Mouse (Mus musculus) MEL (cell line): ENCODE measurements around the gene Phgr1. TPM values are rescaled to one million over a fixed set of nuclear protein-coding genes. Genes with fewer than 3 reads are reported as not detected.

Source experiments
- DNase-seq: peaks from one replicate; pipeline ENCODE4 v3.0.0; 2011; ENCODE audit warnings: low read depth, low spot score
- H3K27ac ChIP-seq: 2 replicates; pipeline ENCODE4 v1.5.1; 2012; ENCODE audit warnings: low read depth, mild to moderate bottlenecking, control low read depth, low read length, moderate library complexity; ENCODE audit not compliant: control insufficient read depth
- H3K27me3 ChIP-seq, 2 experiments: fragments of 150-350 bp in 1 of 2; sonication (generic) in 1 of 2; 2 replicates each; pipeline ENCODE4 v1.6.1; 2012; ENCODE audit warnings: low read length in 2 of 2, mild to moderate bottlenecking in 2 of 2, improper control_type of control experiment in 1 of 2, moderate library complexity in 1 of 2; ENCODE audit not compliant: insufficient read depth in 2 of 2, control insufficient read depth in 1 of 2
- H3K36me3 ChIP-seq, 2 experiments: 2 replicates each; pipeline ENCODE4 v1.6.1; 2012 to 2014; ENCODE audit warnings: low read length in 2 of 2, improper control_type of control experiment in 1 of 2, inconsistent platforms in 1 of 2, mild to moderate bottlenecking in 1 of 2; ENCODE audit not compliant: insufficient read depth in 2 of 2, control insufficient read depth in 1 of 2
- H3K4me1 ChIP-seq, 2 experiments: fragments of 150-350 bp in 1 of 2; sonication (generic) in 1 of 2; 2 replicates each; pipeline ENCODE4 v1.6.1; 2012; ENCODE audit warnings: low read length in 2 of 2, improper control_type of control experiment in 1 of 2, mild to moderate bottlenecking in 1 of 2; ENCODE audit not compliant: insufficient read depth in 2 of 2, control insufficient read depth in 1 of 2
- H3K4me3 ChIP-seq, 2 experiments: fragments of 150-350 bp in 1 of 2; sonication (generic) in 1 of 2; 2 replicates each; pipeline ENCODE4 v1.5.1; 2012; ENCODE audit warnings: low read depth in 2 of 2, low read length in 2 of 2, mild to moderate bottlenecking in 2 of 2, moderate library complexity in 2 of 2, control low read depth in 1 of 2, improper control_type of control experiment in 1 of 2; ENCODE audit not compliant: control insufficient read depth in 1 of 2, insufficient read depth in 1 of 2
- H3K79me2 ChIP-seq: 2 replicates; pipeline ENCODE4 v1.6.1; 2012; ENCODE audit warnings: mild to moderate bottlenecking, low read length, moderate library complexity; ENCODE audit not compliant: control insufficient read depth, poor library complexity, insufficient read depth
- H3K9ac ChIP-seq: 2 replicates; pipeline ENCODE4 v1.6.1; 2012; ENCODE audit warnings: low read depth, mild to moderate bottlenecking, control low read depth, low read length, moderate library complexity; ENCODE audit not compliant: control insufficient read depth, poor library complexity, severe bottlenecking
- H3K9me3 ChIP-seq: fragments of 150-350 bp; sonication (generic); replicated peaks from 2 replicates; pipeline ENCODE4 v1.6.1; 2012; ENCODE audit warnings: mild to moderate bottlenecking, low read length, improper control_type of control experiment, moderate library complexity; ENCODE audit not compliant: insufficient read depth
- CHD1 ChIP-seq: IDR thresholded peaks from 2 replicates; pipeline ENCODE4 v1.6.1; 2012; ENCODE audit warnings: low read depth, mild to moderate bottlenecking, inconsistent platforms, low read length, improper control_type of control experiment
- CHD2 ChIP-seq: IDR thresholded peaks from 2 replicates; pipeline ENCODE4 v1.6.1; 2011; ENCODE audit warnings: low read length, improper control_type of control experiment
- CTCF ChIP-seq, 3 experiments: IDR thresholded peaks in 2 of 3; conservative IDR thresholded peaks in 1 of 3; 2 replicates each; pipeline ENCODE4 v1.5.1; 2011 to 2012; ENCODE audit warnings: low read length in 3 of 3, low read depth in 2 of 3, mild to moderate bottlenecking in 2 of 3, improper control_type of control experiment in 1 of 3, inconsistent platforms in 1 of 3, mixed read lengths in 1 of 3, moderate library complexity in 1 of 3; ENCODE audit not compliant: control insufficient read depth in 1 of 3, insufficient read depth in 1 of 3, poor library complexity in 1 of 3, severe bottlenecking in 1 of 3
- E2F4 ChIP-seq: IDR thresholded peaks from 2 replicates; pipeline ENCODE4 v1.6.1; 2011; ENCODE audit warnings: low read depth, low read length, improper control_type of control experiment, borderline replicate concordance
- EP300 ChIP-seq, 2 experiments: IDR thresholded peaks; 2 replicates each; pipeline ENCODE4 v1.6.1; 2011; ENCODE audit warnings: improper control_type of control experiment in 2 of 2, low read length in 2 of 2, low read depth in 1 of 2, mild to moderate bottlenecking in 1 of 2
- GABPA ChIP-seq: IDR thresholded peaks from 2 replicates; pipeline ENCODE4 v1.6.1; 2012; ENCODE audit warnings: low read depth, mild to moderate bottlenecking, inconsistent platforms, low read length, improper control_type of control experiment, moderate library complexity
- GATA1 ChIP-seq: IDR thresholded peaks from 2 replicates; pipeline ENCODE4 v1.6.1; 2011; ENCODE audit warnings: low read depth, low read length, improper control_type of control experiment
- HCFC1 ChIP-seq: IDR thresholded peaks from 2 replicates; pipeline ENCODE4 v1.6.1; 2012; ENCODE audit warnings: low read depth, mild to moderate bottlenecking, inconsistent platforms, low read length, improper control_type of control experiment, moderate library complexity
- JUND ChIP-seq: IDR thresholded peaks from 2 replicates; pipeline ENCODE4 v1.6.1; 2011; ENCODE audit warnings: low read depth, mild to moderate bottlenecking, improper control_type of control experiment, low read length
- MAFK ChIP-seq: IDR thresholded peaks from 2 replicates; pipeline ENCODE4 v1.6.1; 2011; ENCODE audit warnings: low read depth, mild to moderate bottlenecking, low read length, improper control_type of control experiment, borderline replicate concordance
- MAX ChIP-seq: IDR thresholded peaks from 2 replicates; pipeline ENCODE4 v1.6.1; 2011; ENCODE audit warnings: low read length, improper control_type of control experiment
- MEF2A ChIP-seq: IDR thresholded peaks from 2 replicates; pipeline ENCODE4 v1.6.1; 2014; ENCODE audit warnings: low read depth, mild to moderate bottlenecking, inconsistent platforms, low read length, improper control_type of control experiment; ENCODE audit not compliant: poor library complexity, insufficient replicate concordance, severe bottlenecking; ENCODE audit errors: extremely low read depth
- MXI1 ChIP-seq: IDR thresholded peaks from 2 replicates; pipeline ENCODE4 v1.6.1; 2011; ENCODE audit warnings: mild to moderate bottlenecking, low read depth, low read length, improper control_type of control experiment
- MYB ChIP-seq: IDR thresholded peaks from 2 replicates; pipeline ENCODE4 v1.6.1; 2011; ENCODE audit warnings: mild to moderate bottlenecking, low read depth, low read length, improper control_type of control experiment
- MYC ChIP-seq: IDR thresholded peaks from 2 replicates; pipeline ENCODE4 v1.6.1; 2011; ENCODE audit warnings: low read depth, mild to moderate bottlenecking, low read length, improper control_type of control experiment, moderate library complexity
- NRF1 ChIP-seq: IDR thresholded peaks from 2 replicates; pipeline ENCODE4 v1.6.1; 2014; ENCODE audit warnings: low read depth, mild to moderate bottlenecking, inconsistent platforms, low read length, improper control_type of control experiment, moderate library complexity; ENCODE audit not compliant: poor library complexity, insufficient read depth, severe bottlenecking
- POLR2A ChIP-seq, 2 experiments: IDR thresholded peaks; 2 replicates each; pipeline ENCODE4 v1.6.1; 2011 to 2012; ENCODE audit warnings: low read length in 2 of 2, mild to moderate bottlenecking in 2 of 2, control low read depth in 1 of 2, improper control_type of control experiment in 1 of 2, low read depth in 1 of 2, moderate library complexity in 1 of 2; ENCODE audit not compliant: control insufficient read depth in 1 of 2, insufficient read depth in 1 of 2, poor library complexity in 1 of 2
- POLR2AphosphoS2 ChIP-seq: IDR thresholded peaks from 2 replicates; pipeline ENCODE4 v1.6.1; 2011; ENCODE audit warnings: low read length, improper control_type of control experiment
- RAD21 ChIP-seq: IDR thresholded peaks from 2 replicates; pipeline ENCODE4 v1.6.1; 2011; ENCODE audit warnings: mild to moderate bottlenecking, low read depth, low read length, improper control_type of control experiment
- RCOR1 ChIP-seq: IDR thresholded peaks from 2 replicates; pipeline ENCODE4 v1.6.1; 2012; ENCODE audit warnings: low read depth, mild to moderate bottlenecking, inconsistent platforms, low read length, improper control_type of control experiment
- SIN3A ChIP-seq: IDR thresholded peaks from 2 replicates; pipeline ENCODE4 v1.6.1; 2012; ENCODE audit warnings: low read length, improper control_type of control experiment, inconsistent platforms
- SMC3 ChIP-seq: IDR thresholded peaks from 2 replicates; pipeline ENCODE4 v1.6.1; 2011; ENCODE audit warnings: low read depth, low read length, improper control_type of control experiment
- TAL1 ChIP-seq: IDR thresholded peaks from 2 replicates; pipeline ENCODE4 v1.6.1; 2012; ENCODE audit warnings: mild to moderate bottlenecking, inconsistent platforms, low read length, moderate library complexity, mixed read lengths
- UBTF ChIP-seq: IDR thresholded peaks from 2 replicates; pipeline ENCODE4 v1.6.1; 2012; ENCODE audit warnings: low read depth, mild to moderate bottlenecking, inconsistent platforms, low read length, improper control_type of control experiment, moderate library complexity, borderline replicate concordance; ENCODE audit not compliant: insufficient read depth
- USF1 ChIP-seq: IDR thresholded peaks from 2 replicates; pipeline ENCODE4 v1.6.1; 2014; ENCODE audit warnings: low read depth, mild to moderate bottlenecking, inconsistent platforms, low read length, improper control_type of control experiment, moderate library complexity
- ZKSCAN1 ChIP-seq: IDR thresholded peaks from 2 replicates; pipeline ENCODE4 v1.6.1; 2012; ENCODE audit warnings: low read depth, mild to moderate bottlenecking, inconsistent platforms, low read length, improper control_type of control experiment, moderate library complexity
- ZMIZ1 ChIP-seq: IDR thresholded peaks from 2 replicates; pipeline ENCODE4 v1.6.1; 2012; ENCODE audit warnings: low read depth, mild to moderate bottlenecking, inconsistent platforms, low read length, improper control_type of control experiment, moderate library complexity
- ZNF384 ChIP-seq: IDR thresholded peaks from 2 replicates; pipeline ENCODE4 v1.6.1; 2012; ENCODE audit warnings: low read depth, mild to moderate bottlenecking, inconsistent platforms, low read length, improper control_type of control experiment
- polyA plus RNA-seq, 2 experiments: library from polyadenylated mRNA; stranded (reverse) in 1 of 2; unstranded in 1 of 2; fragments of >175 nt in 1 of 2; fragments of >200 nt in 1 of 2; gene quantifications; 2 replicates each; pipeline versions ENCODE4 v1.2.1 to v1.2.4; 2012; ENCODE audit warnings: low replicate concordance in 2 of 2, low read depth in 1 of 2; ENCODE audit not compliant: insufficient read length in 2 of 2, insufficient read depth in 1 of 2, missing spikeins in 1 of 2
- total RNA-seq: library from RNA; depleted of rRNA; stranded (reverse); fragments of 300-350 nt; gene quantifications from 2 replicates; pipeline ENCODE4 v1.2.3, GENCODE M21; 2012

Gene Phgr1
- total and polyA plus RNA-seq, 3 experiments, result not detected

DNA sequence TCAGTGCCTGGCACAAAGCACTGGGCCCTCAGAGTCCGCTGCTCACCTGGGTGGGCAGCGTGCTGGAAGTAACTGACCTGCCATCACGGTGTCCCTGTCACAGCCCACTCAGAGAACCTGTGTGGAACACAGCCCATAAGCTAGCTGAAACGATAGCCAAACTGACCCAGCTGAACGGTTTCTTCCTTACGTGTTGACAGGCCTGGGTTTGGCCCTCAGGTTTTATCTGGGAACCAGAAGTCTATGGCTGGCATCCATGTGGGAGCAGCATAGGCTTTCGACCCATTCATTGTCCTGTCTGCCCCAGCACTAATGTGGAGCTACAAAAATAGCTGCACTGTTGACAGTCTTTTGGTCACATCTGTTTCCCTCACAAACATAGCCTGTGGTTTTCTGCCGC is 22.1 kb upstream of the Phgr1 start:
- Histone ChIP-seq H3K27me3 (no peaks in the 10 kb centered on the region), H3K36me3 (peaks cover 3 to 30% of the 10 kb centered on the region in 2 experiments; a peak in 3 of 4 replicates), H3K9ac (no peak overlapping the region), H3K27ac (no peak overlapping the region), H3K4me1 (peaks cover 4 to 16% of the 10 kb centered on the region in 2 experiments), H3K4me3 (no peak overlapping the region), H3K79me2 (peaks cover 25% of the 10 kb centered on the region), H3K9me3 (no peaks in the 10 kb centered on the region)
- DNase-seq, result no peak
- TF ChIP-seq ZMIZ1 (no peak), MAFK (no peak), MYC (no peak), RCOR1 (no peak), HCFC1 (no peak), E2F4 (no peak), NRF1 (no peak), ZKSCAN1 (no peak), CTCF (IDR thresholded peaks at IDR 0.05 in 2 of 3, conservative IDR thresholded peaks at IDR 0.05 in 1 of 3; ENCODE audit: control insufficient read depth in 1 of 3, insufficient read depth in 1 of 3, low read depth in 2 of 3, low read length in 3 of 3, poor library complexity in 1 of 3, severe bottlenecking in 1 of 3) (no peak), GATA1 (no peak), GABPA (no peak), MXI1 (no peak), JUND (no peak), MYB (no peak), POLR2A (IDR thresholded peaks at IDR 0.05; ENCODE audit: control insufficient read depth in 1 of 2, insufficient read depth in 1 of 2, low read depth in 1 of 2, low read length in 2 of 2, poor library complexity in 1 of 2) (no peak), ZNF384 (no peak), CHD2 (no peak), TAL1 (no peak), RAD21 (no peak)

DNA sequence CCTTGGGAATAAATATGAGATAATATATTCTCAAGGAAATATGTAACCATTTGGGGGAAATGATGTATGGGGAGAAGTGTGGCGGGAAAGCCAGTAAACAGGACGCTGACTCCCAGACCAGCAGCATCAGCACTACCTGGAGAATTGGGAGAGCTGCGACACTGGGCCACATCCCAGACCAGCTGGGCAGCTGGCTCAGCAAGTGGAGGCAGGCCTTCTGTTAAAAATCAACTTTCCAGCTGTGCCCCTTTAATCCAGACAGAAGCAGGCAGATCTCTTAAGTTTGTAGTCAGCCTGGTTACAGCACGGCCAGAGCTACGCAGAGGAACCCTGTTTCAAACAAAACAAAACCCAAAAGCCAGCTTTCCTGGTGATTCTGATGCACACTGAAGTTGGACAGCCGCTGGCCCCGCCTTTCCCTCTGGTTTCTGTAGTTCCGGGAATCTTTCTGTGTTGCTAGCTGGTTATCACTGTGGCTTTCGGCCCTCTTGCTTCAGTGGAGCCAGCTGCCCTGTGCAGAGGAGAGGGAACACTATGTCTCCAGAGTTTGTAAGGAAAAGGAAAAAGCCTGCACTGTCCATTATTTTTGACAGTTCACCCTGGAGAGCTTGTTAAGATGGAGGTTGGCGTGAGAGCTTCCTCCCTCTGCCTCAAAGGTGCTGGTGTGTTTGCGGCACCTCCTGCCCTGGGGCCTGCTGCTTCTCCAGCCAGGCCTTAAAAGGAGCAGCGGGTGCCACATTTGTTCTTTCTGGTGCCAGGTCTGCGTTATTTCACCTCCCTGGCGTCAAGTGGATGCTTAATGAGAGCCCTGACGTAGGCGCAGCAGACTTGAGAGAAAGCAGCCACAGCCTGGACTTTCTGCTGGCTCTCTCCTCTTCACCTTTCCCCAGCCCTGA is 20.4 kb upstream of the Phgr1 start:
- Histone ChIP-seq H3K9me3 (no peaks in the 10 kb centered on the region), H3K79me2 (peaks cover 10% of the 10 kb centered on the region), H3K36me3 (peaks cover 3 to 30% of the 10 kb centered on the region in 2 experiments; a peak in 3 of 4 replicates), H3K27me3 (no peaks in the 10 kb centered on the region), H3K27ac (peak overlapping the region; percentile 82), H3K4me3 (no peak overlapping the region), H3K9ac (peak overlapping the region; percentile 27), H3K4me1 (peaks cover 4 to 16% of the 10 kb centered on the region in 2 experiments)
- TF ChIP-seq SMC3 (no peak), SIN3A (no peak), CHD1 (no peak), HCFC1 (no peak), MEF2A (no peak), EP300 (IDR thresholded peaks at IDR 0.05; ENCODE audit: low read depth in 1 of 2, low read length in 2 of 2) (no peak), GATA1 (no peak), CTCF (IDR thresholded peaks at IDR 0.05 in 2 of 3, conservative IDR thresholded peaks at IDR 0.05 in 1 of 3; ENCODE audit: control insufficient read depth in 1 of 3, insufficient read depth in 1 of 3, low read depth in 2 of 3, low read length in 3 of 3, poor library complexity in 1 of 3, severe bottlenecking in 1 of 3) (no peak), POLR2AphosphoS2 (no peak), CHD2 (no peak), USF1 (no peak), UBTF (no peak), MAX (no peak), MAFK (no peak), TAL1 (no peak)
- peak; percentile 36 for DNase-seq
